Mouse (Mus musculus): ENCODE data around the gene Rgs5. TPM values are rescaled to one million over a fixed set of nuclear protein-coding genes. Genes with fewer than 3 reads are reported as not detected.

The Rgs5 gene
- polyA plus RNA-seq, 1 experiment from 2014 or later = 5.5 TPM

DNA sequence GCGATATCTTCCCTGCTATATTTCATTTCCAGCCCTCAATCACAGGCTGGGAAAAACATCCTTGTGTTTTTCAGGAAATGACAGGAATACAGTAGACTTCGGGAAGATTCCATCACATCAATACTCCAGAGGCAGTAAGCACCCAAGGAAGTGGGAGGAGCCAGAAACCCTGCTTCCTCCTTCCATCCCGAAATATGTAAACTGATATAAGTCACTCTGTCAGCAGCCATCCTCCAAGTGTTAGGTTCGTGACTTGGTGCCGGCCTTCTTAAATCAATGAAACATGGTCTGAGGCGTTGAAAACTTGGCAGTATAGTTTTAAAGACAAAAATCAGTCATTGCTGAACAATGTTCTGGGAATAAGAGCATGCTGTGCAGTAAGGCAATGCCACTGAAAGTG is 80.8 kb downstream of the Rgs5 start:
- Histone ChIP-seq H3K4me2 (replicated peaks) (no peak overlapping the region), H3K36me3 (no peaks in the 10 kb centered on the region), H3K9me3 (no peaks in the 10 kb centered on the region), H3K9ac (replicated peaks) (no peak overlapping the region), H3K27ac (replicated peaks) (no peak overlapping the region), H3K4me1 (no peaks in the 10 kb centered on the region), H3K4me3 (no peak overlapping the region), H3K27me3 (no peaks in the 10 kb centered on the region)
- WGBS = 88% methylated on average over 6 of the region's 6 CpGs
- ATAC-seq (ENCODE audit: low FRiP score, low read depth) = no peak

DNA sequence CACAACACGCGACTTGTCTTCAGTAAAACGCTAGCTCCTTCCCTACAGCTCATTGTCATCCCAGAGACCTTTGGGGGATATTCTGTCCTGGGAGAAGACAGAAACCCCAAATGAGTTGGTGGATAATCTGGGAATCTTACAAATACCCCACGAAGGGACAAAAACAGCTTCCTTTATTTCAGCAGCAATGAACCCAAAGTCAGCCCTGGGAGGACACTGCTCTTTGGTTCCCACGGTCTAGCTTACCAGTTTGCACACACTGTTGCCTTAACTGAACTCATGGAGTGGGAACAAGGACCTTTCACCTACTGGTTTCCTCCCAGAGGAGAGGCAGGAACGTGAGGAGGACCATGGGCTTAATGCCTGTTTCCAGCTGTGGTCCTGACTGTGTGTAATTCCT is 81.9 kb downstream of the Rgs5 start:
- Histone ChIP-seq H3K27me3 (no peaks in the 10 kb centered on the region), H3K27ac (replicated peaks) (no peak overlapping the region), H3K4me2 (replicated peaks) (no peak overlapping the region), H3K9ac (replicated peaks) (no peak overlapping the region), H3K4me1 (no peaks in the 10 kb centered on the region), H3K36me3 (no peaks in the 10 kb centered on the region), H3K9me3 (no peaks in the 10 kb centered on the region), H3K4me3 (no peak overlapping the region)
- 88% methylated on average over 6 of the region's 6 CpGs for WGBS
- ATAC-seq (ENCODE audit: low FRiP score, low read depth) = no peak

DNA sequence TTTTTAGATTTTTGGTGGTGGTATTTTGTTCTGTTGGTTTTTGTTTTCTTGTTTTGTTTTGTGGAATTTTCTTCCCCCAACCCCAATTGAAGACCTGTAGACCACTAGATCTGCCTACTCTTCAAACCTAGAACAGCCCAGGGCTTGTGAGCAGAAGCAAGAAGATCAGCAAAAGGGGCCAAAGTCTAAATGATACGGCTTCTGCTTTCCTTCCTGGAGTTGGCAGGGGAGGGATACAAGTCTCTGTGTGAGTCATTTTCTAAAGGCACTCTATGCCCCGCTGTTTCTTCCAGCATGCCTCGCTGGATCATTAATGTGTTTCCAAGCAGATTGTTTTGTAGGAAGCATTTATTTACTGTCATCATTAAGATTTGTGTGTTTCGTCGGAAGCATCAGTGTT is 85.8 kb downstream of the Rgs5 start:
- H3K9me3 ChIP-seq = no peaks in the 10 kb centered on the region
- no peaks in the 10 kb centered on the region; the same call in 1 of the 2 replicates for H3K27me3 ChIP-seq
- H3K27ac ChIP-seq (replicated peaks) = no peak overlapping the region
- H3K4me1 ChIP-seq = no peaks in the 10 kb centered on the region
- no peaks in the 10 kb centered on the region for H3K36me3 ChIP-seq
- 91% methylated on average over 5 of the region's 5 CpGs for WGBS
- no peak overlapping the region for H3K9ac ChIP-seq (replicated peaks)
- H3K4me2 ChIP-seq (replicated peaks) = no peak overlapping the region
- H3K4me3 ChIP-seq = no peak overlapping the region
- no peak for ATAC-seq (ENCODE audit: low FRiP score, low read depth)

Other genes with a start within 250 kb of the Rgs5 start
- 62.4 and 69.7 TPM in 2 replicates for gene Nuf2, start 124.0 kb upstream of the Rgs5 start, polyA plus RNA-seq (2016; fragmentation: Nextera tagmentation; extraction: Ambion mirVana)
- 17.4 and 17.9 TPM in 2 replicates for gene Rgs4, start 92.1 kb downstream of the Rgs5 start, polyA plus RNA-seq (2016; fragmentation: Nextera tagmentation; extraction: Ambion mirVana)

All from midbrain, embryonic 12.5 days (tissue).